Mouse (Mus musculus): ENCODE measurements around the gene Fam193a.

Gene Fam193a

DNA sequence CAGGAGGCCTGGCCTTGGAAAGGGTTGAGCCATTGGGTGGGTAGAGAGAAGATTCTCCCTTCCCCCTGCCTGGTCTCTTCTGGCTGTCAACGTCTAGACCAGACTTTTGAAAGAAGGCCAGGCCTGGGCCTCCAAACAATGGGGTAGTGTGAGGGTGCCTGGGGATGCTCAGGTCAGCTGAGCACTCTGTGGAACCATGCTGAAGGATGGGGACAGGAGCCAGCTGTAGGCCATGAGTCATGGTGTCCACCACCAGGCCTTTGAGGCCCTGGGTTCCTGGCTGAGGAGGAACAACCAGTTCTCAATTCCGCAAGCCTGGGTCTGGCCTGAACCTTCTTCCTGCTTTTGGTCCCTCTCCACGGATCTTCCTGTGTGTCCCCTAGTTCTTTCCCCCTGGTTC is 164.1 kb downstream of the Fam193a start:
- in situ Hi-C loops (cut with MboI; ENCODE audit: low pct_unique_long_range_greater_than_20kb in 1 of 2, low sequenced_read_pairs in 2 of 2, unreplicated experiment in 1 of 2): loop anchor here in 1 of 2 experiments (25.0 kb wide), 1 partner anchor 103 kb away; the partner anchor contains the start of gene Mfsd10

DNA sequence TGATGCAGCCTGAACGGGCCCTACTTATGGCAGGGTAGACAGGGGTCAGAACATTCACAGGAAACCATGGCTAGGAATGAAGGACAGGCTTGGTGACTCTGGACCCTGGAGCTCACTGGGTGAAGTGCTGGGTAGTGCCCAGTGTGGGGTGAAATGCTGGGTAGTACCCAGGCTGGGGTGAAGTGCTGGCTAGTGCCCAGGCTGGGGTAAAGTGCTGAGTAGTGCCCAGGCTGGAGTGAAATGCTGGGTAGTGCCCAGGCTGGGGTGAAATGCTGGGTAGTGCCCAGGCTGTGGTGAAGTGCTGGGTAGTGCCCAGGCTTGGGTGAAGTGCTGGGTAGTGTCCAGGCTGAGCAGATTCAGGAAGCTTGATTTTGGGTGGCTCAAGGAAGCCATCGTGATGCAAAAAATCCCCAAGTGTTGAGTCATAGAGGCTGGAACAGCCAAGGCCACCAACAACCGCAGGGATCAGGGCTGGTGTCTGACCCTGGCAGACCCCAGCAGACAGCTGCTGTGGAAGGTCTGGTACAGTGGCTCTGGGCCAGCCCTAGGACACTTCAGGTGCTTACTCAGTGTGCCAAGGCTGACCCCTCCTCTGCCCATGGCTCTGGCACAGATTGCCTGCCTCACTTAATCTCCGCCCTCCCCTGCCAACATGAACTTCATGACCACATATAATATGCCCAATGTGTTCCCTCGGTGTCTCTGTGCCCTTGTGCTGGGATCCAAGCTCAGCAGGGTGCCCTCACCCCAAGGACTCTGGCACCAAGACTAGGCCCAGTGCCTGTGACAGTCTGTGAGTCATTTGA is 165.2 kb downstream of the Fam193a start:
- in situ Hi-C loops (cut with MboI; ENCODE audit: low pct_unique_long_range_greater_than_20kb in 1 of 2, low sequenced_read_pairs in 2 of 2, unreplicated experiment in 1 of 2): loop anchor here in 1 of 2 experiments (25.0 kb wide), 1 partner anchor 102 kb away; the partner anchor contains the start of gene Mfsd10

DNA sequence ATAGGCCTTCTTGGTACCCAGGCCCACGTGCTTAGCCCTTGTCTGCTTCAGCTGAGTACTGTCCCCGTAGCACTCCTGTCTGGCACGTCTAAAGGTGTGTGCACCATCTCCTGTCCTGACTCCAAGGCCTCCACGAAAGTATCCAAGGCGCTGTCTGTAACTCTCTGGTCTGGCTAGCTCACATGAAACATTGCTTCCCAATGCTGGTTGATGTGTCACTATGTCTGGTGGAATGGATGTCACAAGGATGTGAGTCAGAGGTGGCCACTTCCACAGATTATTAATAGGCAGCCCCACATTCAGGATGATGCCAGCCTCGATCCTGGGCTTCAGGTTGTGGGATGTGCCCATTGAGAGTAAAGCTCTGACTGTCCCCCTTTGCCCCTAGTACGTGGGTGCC is 166.1 kb downstream of the Fam193a start:
- in situ Hi-C loops (cut with MboI; ENCODE audit: low pct_unique_long_range_greater_than_20kb in 1 of 2, low sequenced_read_pairs in 2 of 2, unreplicated experiment in 1 of 2): loop anchor here in 1 of 2 experiments (25.0 kb wide), 1 partner anchor 101 kb away; the partner anchor contains the start of gene Mfsd10

Data from mouse embryonic stem cell (cell line).